Mouse (Mus musculus) R1 (cell line): ENCODE data around the gene Cib1.
A peak's percentile ranks its signal among the peaks of the same experiment; 100 is the strongest.

Experiments used
- DNase-seq: peaks from one replicate; pipeline ENCODE4 v3.0.0-alpha.2; 2018; ENCODE audit warnings: low read depth, low spot score

Gene Cib1

DNA sequence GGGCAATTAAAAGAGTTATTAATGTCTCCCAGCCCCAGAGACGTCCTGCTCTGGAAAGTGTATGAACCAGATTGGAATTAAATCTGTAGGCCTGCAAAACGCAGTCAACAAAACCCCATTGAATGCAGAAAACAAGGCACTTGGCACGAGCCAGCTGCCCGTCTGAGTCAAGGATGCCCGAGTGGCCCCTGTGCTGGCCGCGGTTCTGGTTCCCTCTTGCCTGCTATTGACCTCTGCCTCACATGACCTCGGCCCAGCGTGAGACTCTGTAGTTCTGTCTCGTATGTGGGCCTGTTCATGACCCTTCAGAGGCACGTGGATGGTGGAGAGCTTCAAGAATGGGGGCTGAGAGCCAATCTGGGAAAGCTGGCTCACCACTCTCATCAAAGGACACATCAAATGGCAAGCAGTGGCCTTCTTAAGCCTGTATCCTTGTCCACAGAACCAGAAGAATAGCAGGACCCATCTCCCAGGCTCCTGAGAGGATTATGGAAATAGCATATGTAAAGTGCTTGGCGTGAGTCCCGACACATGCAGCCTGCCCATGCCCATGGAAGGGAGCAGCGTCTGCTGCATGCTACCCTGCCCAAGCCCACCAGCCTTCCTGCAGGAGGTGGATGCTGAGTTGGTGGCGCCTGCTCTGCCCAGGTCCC lies 30.6 kb downstream of the Cib1 start:
- DNase-seq = no peak

DNA sequence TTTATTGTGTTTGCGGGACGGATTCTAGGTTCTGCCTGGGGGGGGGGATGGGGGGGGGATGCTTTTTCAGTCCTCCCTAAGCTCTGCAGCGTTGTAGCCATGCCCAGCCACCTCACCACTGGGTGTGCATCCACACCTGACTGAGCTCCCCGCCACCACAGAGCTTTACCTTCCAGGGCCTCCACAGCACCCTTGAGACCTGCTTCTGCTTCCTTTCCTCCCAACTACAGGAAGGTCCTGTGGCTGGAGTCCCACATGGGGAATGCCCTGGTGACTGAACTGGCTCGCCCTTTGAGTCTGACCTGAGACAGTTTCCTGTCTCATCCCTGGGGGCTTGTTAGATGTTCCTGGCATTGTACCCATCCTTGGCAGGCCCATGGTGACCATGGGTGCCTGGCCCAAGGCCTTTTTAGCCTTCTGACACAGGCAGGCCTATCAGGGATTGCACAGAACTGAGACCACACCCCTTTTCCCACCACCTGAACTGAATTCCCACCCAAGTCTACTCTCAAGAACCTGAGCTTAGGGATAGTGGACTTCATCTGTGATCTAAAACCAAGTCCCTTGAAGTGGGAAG lies 31.6 kb downstream of the Cib1 start:
- DNase-seq = no peak

DNA sequence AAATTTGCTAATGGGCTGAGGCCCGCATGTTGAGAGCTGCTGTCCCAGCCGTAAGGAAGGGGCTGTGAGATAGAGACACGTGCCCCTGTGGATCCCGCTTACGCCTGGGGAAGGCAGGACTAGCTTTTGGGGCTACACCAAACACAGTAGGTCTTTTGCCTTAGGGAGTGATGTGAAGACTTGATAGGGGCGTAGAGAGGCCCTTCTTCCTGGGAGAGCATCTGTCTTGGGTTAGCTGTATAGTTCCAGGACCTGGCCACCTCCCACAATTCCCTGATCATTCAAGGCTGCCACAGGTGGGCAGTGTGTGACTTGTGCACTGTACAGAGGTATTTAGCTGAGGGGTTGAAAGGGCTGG lies 32.0 kb downstream of the Cib1 start:
- DNase-seq = no peak

DNA sequence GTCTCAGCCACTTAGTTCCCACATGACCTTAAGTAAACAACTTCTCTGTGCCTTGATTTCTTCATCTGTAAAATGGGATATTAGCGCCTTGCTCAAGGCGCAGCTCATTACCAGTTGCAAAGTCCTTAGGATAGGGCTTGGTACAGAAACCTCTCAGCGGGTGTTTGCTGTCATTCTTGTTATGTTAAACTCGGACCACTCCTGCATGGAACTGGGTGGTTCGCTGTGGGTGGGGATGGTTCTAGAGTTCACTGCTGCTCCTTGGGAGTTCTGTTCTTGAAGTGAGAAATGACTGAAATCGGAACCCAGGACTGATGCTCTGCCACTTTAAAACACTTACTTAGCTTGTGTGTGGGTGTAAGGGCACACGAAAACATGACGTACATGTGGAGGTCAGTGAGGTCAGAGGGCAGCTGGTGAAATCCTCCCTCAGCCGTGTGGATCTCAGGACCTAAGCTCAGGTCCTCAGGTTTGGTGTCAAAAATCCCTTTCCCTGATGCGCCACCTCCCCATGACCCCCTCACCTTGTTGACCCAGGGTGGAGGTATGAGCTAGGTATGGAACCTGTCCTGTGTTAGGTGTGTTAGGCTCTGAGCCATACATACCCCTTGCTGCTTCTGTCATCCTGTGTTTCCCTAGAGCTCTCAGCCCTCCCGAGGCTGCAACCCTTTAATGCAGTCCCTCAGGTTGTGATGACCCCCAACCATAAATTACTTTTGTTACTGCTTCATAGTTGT lies 32.6 kb downstream of the Cib1 start:
- DNase-seq = peak; percentile 90

DNA sequence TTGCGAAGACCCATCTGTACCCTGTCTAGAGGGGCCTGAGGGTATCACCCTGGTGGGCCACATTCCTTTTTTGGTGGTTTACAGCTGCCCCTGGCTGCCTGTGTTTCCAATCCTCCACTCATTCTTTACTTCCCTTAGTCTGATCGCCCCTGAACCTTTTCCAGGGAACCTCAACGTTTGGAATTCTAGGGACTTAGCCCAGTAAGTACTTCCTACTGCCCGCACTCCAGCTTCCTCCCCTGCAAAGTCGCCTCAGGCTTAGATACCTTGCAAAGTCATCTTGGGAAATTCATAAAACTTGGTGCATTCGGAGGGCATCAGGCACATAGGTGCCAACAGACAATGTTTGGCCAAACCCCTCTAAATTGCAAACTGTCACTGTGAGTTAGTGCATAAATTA lies 33.3 kb downstream of the Cib1 start:
- DNase-seq = no peak

DNA sequence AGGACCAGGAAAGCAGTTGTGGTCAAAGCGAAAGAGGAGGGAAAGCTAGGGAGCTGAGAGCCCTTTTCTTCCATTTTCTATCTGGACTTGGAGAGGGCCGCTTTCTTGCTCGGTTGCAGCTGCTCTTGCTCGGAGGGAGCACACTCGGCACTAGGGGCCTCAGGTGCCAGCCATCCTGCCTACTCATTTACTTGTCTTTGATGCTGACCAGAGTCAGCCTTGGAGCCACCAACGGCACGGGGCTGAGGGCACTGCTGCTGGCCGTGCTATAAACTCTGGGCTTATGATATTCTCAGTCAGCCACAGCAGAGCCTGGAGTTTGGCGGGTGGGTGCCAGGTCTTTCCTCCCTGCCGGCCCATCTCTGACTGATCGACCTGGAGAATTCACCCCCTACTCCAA lies 33.8 kb downstream of the Cib1 start:
- DNase-seq = no peak

DNA sequence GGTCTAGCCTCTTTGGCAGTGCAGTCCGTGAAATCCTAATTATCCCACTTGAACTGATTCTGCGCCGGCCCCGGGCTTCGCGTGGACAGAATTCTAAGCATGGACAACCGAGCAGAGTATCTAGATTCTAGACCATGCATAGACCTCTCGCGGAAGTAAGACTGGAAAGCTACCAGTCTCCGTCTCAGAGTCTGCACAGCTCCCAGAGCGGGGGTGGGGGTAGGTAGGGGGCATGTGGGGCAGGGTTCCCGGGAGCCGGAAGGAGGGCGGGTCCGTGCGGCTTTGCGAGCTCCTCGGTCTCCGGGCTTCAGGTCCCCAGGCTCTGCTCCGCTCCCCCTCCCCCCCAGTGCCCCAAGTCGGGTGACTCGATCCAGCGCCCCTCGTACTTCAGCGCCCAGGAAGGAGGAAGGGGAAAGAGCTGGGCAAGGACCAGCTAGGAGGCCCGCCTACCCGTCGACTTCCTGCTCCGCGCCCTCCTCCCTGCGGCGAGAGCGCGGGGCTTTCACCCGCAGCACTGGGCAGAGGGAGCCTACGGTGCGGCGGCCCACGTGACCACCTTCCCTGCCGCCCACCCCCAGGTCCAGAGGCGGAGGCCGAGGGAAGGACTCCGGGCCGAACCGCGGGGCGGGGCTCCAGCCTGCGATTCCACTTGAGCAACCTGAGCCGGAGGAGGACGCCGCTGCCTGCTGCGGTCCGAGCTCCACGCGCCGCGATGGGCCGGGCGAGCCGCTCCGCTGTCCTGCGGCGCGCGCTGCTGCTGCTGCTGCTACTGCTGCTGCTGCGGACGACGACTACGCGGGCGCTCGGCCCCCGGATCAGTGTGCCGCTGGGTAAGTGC lies 34.5 kb downstream of the Cib1 start:
- peak; percentile 93 for DNase-seq

DNA sequence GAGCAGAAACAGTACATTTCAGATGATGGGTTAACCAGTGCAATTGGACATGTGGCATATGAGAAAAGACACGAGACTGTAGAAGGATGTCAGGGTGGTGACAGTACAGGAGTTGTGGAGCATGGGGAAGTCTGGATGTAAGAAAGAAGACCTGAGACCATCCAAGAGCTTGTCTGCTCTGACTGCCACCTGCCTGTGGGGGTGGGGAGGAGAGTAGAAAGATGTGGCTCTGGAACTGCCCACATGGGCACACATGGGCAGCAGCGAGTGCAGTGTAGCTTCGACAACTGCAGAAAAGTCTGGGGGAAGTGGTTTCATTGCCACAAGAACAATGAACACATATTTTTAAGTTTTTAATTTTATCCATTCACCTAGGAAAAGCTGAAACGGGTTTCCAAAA lies 35.2 kb downstream of the Cib1 start:
- peak; percentile 44 for DNase-seq

DNA sequence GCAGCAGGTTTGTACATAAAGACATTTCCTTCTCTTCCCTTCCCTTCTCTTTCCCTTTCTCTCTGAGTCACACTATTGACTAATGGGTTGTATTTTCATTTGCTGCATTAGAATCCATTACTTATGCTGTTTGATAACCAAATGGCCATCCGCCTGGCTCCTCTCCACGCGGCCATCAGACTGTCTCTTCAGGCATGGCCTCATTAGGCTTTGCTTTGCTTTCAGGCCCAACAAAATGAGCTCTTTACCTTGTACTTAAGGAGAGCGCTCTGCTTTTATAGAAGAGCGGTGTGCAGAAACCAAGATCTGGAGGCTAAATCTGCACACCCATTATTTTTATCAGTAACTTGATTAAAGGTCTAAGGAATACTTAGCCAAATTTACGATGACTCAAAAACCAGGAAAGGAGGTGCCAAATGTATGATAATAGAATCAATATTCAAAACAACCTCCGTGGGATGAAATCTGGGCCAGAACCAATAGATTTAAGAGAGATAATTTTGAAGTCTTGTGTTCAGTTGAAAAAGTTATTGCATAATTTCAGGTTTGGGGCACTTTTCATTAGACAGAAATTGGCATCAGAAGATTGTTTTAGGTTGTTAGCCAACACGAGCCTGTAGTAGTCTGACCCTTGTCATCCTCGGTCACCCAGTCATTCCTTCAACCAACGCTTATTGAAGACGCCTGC lies 36.9 kb downstream of the Cib1 start:
- no peak for DNase-seq

DNA sequence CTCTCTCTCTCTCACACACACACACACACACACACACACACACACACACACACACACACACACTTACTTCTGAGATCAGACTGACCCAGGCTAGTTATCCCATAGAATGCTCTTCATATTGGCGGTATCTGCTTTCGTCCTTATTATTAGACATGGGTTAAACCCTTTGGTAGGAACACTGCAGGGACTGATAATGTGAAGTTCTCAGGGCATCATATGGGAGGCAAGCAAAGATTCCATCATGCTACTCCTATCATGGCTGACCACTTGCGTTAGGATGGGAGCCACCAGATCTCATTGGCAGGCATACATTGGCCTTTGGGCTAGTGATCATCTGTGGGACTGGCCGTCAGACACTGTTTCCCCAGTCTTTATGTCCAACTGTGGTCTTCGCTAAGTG lies 37.5 kb downstream of the Cib1 start:
- no peak for DNase-seq

DNA sequence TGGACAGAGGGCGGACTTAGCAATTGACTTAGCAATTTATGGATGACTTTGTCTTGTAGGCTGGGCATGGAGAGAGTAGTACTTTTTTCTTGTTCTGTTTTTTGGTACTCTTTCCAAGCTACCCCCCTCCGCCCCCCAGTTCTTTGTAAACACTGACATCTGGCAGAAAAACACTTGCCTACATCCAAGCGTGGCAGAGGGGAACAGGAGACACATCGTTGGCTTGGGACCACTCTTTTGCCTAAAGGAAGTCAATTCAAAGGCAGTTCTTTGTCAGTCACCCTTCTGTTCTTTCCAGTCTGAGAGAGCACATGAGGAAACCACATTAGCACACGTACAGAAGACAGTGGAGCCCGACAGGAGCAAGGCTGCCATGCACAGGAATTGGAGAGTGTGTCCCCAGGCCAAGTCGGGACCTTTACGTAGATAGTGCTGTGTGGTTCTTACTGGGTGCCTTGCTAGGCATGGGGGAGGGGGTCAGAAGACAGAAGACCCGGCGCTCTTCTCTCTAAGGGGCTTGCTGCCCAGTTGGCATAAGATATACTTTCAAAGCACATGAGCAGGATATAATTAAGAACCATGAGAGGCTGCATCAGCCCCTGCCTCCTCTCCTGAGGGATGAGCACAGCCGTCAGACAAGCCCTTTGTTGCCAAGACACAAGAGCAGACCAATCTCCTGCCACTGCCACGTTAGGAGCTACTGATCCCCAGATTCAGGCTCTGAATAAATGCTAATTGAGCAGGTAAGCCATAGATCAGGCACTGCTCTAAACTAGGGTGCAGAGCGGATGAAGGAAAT lies 38.5 kb downstream of the Cib1 start:
- peak; percentile 9 for DNase-seq

DNA sequence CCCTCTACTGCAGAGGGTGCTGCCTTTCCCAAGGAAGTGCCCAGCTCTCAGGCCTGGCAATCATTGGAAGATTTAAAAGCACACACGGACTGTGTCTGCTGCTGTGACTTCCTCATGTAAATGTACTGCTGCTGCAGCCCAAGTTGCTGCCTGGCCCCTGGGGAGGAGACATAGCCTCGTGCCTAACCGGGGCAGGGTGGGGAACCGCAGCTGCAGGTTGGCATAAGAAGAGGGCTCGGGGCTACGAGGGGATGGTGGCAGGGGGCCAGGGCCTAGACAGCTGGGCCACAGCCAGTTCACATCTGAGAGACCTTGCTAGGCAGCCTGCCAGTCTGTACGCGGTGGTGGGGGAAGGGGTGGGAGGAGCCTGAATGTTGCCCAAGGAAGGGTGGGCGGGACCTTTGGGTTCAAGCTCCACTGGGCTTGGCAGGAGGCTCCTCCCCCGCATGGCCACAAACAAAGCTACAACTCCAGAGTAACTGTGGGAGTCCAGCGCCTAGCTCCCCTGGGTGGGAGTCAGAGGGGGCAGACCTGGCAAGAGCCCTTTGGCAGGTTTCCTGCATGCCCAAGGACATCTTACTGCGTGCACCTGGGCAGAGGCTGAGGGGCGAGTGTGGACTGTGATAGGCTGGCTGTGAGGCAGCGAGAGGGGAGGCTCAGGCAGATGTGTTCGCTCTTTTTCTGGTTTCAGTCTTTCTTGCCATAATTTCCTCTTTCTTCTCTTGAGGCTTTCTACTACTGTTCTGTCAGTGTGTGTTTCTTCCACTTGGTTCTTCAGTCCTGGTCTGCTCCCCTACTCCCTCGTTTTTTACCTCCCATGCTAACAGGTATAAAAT lies 40.2 kb downstream of the Cib1 start:
- peak; percentile 94 for DNase-seq

DNA sequence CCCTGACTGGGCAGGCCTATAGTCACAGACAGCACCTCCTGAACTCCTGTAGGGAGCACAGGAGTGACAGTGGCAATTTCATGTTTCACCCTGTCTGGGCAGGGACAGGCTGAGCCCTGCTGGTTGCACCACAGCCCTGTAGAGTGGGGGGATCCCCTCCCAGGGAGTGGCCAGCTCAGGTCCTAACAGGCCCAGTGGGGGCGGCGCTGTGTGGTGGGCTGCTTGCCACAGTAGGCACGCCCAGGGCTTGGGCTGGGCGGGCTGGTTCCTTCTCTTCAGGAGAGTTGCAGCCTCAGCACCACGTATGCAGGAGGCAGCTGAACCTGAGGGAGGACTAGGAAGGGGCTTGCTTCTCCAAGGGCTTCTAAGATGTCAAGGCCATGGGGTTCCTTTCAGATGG lies 41.2 kb downstream of the Cib1 start:
- peak; percentile 48 for DNase-seq

DNA sequence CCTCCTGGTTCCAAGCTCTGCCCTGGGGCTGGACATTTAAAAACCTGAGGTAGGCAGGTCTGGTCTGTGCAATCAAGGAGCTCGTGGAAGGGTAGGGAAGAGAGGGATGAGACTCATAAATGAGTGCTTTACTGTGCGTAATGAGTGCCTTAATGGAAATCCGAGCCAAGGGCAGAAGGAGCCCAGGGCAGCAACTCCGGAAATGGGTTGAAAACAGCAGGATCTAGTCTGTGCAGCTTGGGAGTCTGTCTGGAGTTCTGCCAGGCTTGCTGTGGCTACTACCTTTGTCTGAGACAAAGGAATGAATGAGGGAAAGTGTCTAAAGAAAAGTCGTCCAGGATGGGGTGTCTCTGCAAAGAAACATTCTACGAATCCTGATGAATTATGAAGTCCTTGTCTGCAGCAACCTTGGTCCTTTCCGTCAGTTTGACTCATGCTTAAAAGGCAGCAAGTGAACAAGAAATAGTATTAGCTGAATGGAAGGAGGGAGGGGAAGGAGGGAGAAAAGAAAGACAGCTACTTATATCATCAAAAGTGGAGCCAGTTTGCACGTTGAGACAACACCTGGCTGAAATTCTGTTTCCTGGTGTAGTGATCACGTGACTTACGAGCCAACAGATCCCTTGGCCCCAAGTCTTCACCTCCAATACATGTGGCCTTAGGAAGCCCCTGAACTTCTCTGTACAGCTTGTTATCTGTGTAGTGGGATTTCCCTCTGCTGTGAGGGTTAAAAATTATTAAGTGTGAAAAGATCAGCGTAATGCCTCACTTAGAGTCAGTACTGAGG lies 43.3 kb downstream of the Cib1 start:
- peak; percentile 89 for DNase-seq

DNA sequence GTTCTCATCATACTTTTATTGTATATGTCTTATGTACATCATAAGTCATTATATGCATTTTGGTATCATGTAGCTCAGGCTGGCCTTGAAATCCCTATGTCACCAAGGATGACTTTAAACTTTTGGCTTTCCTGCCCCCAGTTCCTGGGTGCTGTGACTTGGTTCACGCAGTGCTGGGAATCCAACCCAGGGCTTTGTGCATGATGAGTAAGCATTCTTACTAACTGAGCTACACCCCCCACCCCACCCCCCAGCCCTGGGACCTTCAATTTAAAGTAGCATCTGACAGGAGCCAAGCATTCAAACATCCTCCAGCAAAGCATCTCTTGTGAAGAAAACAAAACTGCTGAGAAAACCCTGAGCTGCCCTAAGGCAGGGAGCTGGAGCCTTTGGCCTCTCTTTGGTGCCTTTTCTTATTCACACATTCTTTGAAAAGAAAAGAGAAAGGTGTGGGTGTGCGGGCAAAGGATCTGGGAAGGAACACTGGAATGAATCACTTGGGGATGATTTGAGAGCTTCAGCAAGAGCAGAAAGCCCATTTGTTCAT lies 44.0 kb downstream of the Cib1 start:
- DNase-seq = peak; percentile 99

DNA sequence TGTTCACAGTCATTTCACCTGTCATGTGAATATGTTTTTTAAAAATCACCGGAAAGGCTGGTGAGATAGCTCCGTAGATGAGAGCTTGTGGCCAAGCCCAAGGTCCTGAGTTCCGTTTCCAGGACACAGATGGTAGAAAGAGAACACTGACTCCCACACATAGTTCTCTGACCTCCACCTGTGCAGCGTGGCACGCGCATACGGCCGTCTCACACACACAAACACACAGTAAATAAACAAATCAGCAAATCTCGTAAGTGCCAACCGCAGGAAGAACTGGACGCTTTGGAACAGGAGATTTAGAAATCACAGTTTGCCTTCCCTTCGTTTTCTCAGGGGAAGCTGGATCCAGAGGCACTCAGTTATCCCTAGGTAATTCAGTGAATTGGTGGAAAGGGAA lies 45.1 kb downstream of the Cib1 start:
- DNase-seq = no peak

DNA sequence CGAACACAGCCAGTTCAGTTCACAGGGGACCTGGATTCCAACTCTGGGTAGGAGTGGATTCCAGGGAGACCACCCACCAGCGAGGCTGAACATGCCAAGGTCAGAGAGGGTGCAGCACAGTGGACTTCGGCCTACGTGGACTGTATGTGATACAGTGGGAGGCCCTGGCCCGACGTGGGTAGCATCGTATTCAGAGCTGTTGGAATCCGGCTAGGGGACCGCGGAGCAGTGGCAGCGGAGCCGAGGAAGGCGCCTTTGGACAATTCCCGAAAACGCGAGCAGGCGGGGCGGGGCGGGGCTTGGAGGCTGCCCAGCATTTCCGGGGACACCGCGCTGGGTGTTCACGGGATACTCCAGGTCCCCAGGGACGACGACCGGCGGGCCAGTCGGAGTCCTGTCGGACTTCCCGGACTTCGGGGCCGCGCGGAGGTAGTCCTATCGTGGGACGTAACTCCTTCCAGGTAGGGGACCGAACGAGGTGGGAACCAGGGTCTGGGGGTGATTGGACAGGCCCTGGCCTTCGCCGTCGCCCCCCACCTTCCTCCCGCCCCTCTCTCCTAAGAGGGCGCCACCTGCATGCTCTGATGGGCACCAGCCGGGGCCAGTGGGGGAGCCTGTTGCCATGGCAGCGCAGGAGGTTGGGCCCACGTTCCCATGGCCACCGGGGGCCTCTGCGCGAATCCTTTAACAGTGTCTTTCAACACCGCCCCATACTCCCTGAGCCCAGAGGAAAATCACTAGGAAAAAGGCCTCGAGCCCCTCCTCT lies 45.9 kb downstream of the Cib1 start, which contains the start of gene Sema4b:
Gene Sema4b (plus strand): TSS at position 311 of the 766 bp plus-strand sequence.
- peak; percentile 96 for DNase-seq

DNA sequence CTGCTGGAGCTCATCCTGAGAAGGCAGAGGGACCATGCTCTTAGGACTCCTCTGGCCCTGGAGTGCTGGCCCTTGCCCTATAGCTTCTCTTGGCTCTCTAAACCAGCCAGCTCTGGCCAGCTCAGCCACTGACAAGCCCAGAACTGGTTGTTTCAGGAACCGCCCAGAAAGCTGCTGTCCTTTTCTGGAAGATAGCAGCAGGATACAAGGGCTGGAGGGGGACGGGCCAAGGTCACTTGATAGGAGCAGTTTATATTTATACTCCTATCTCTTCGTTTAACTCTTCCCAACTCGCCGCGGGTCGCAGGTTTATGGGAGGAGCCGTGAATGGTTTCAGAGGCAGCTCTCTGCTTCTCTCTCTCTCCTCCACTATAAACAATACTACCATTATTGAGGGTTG lies 46.6 kb downstream of the Cib1 start:
- peak; percentile 93 for DNase-seq
